Mouse (Mus musculus) liver, embryonic 14.5 days (tissue): ENCODE results near the gene Trpv5. TPM values are rescaled to one million over a fixed set of nuclear protein-coding genes. Genes with fewer than 3 reads are reported as not detected.

Experiments used
- ATAC-seq: fragments of 200-750 bp; cut with Nextera tagmentation; 2 replicates; pipeline ENCODE4 v1.8.0; 2017; ENCODE audit warnings: moderate number of reproducible peaks, mild to moderate bottlenecking, moderate library complexity; ENCODE audit not compliant: insufficient read depth
- DNase-seq, 3 experiments: peaks; one replicate each; pipeline ENCODE4 v3.0.0-alpha.2; 2012 to 2013; ENCODE audit warnings: low read depth in 3 of 3, low spot score in 3 of 3
- H3K27ac ChIP-seq: fragments of 300-500 bp; sonication (generic); 2 replicates; pipeline ENCODE4 v1.5.1; 2014; ENCODE audit warnings: moderate library complexity, mild to moderate bottlenecking, control low read depth, inconsistent platforms
- H3K27me3 ChIP-seq: fragments of 300-500 bp; sonication (generic); 2 replicates; pipeline ENCODE4 v1.6.1; 2014; ENCODE audit warnings: mild to moderate bottlenecking, low read length, moderate library complexity; ENCODE audit not compliant: control insufficient read depth, insufficient read depth
- H3K36me3 ChIP-seq: fragments of 300-500 bp; sonication (generic); replicated peaks from 2 replicates; pipeline ENCODE4 v1.6.1; 2014; ENCODE audit warnings: low read depth; ENCODE audit not compliant: control insufficient read depth, insufficient read depth
- H3K4me1 ChIP-seq, 2 experiments: fragments of 200-500 bp in 1 of 2; fragments of 300-500 bp in 1 of 2; sonication (generic) in 1 of 2; replicated peaks; 2 replicates each; pipeline ENCODE4 v1.6.1; 2012 to 2014; ENCODE audit warnings: antibody characterized with exemption in 1 of 2, inconsistent platforms in 1 of 2, low read length in 1 of 2; ENCODE audit not compliant: control insufficient read depth in 2 of 2, insufficient read depth in 2 of 2
- H3K4me2 ChIP-seq: fragments of 300-500 bp; sonication (generic); 2 replicates; pipeline ENCODE4 v1.6.1; 2014; ENCODE audit warnings: low read depth, mild to moderate bottlenecking, control low read depth, moderate library complexity
- H3K4me3 ChIP-seq, 2 experiments: fragments of 200-500 bp in 1 of 2; fragments of 300-500 bp in 1 of 2; sonication (generic) in 1 of 2; 2 replicates each; pipeline ENCODE4 v1.5.1; 2012 to 2014; ENCODE audit warnings: low read depth in 2 of 2, low read length in 2 of 2, mild to moderate bottlenecking in 2 of 2, control low read depth in 1 of 2, inconsistent platforms in 1 of 2, moderate library complexity in 1 of 2; ENCODE audit not compliant: insufficient read depth in 1 of 2
- H3K9ac ChIP-seq: fragments of 300-500 bp; sonication (generic); replicated peaks from 2 replicates; pipeline ENCODE4 v1.6.1; 2014; ENCODE audit warnings: mild to moderate bottlenecking, control low read depth, moderate library complexity
- H3K9me3 ChIP-seq: fragments of 300-500 bp; sonication (generic); 2 replicates; pipeline ENCODE4 v1.6.1; 2016; ENCODE audit warnings: low read length, mixed read lengths; ENCODE audit not compliant: control insufficient read depth
- CTCF ChIP-seq: IDR thresholded peaks from 2 replicates; pipeline ENCODE4 v1.5.1; 2016; ENCODE audit warnings: antibody characterized with exemption, low read depth, control low read depth
- EP300 ChIP-seq: IDR thresholded peaks from 2 replicates; pipeline ENCODE4 v1.6.1; 2016; ENCODE audit warnings: antibody characterized with exemption, low read depth
- WGBS: fragments of 180-500 bp; shearing (Covaris S2); extraction: QIAGEN DNeasy Blood & Tissue Kit; methylation state at CpG from one replicate; pipeline ENCODE4 v1.1.7; 2014; ENCODE audit not compliant: insufficient replicate concordance; 5-methylcytosine and 5-hydroxymethylcytosine counted together
- polyA plus RNA-seq, 2 experiments: library from polyadenylated mRNA; depleted of rRNA in 1 of 2; stranded (reverse) in 1 of 2; unstranded in 1 of 2; fragments of >200 nt; fragmentation: Nextera tagmentation in 1 of 2; extraction: Ambion mirVana in 1 of 2; gene quantifications; 2 replicates each; pipeline versions ENCODE4 v1.2.1 to v1.2.3; 2012 to 2014

The Trpv5 gene
- polyA plus RNA-seq, 2 experiments, result 0.05 to 0.31 TPM

- DNase-seq (peak; percentile 90 to 94 (median 94)), ATAC-seq (peak; percentile 81)
- H3K9ac ChIP-seq, result peak within 1 kb of the TSS; percentile 96
- H3K4me2 ChIP-seq, result peak within 1 kb of the TSS; percentile 86
- H3K9me3 ChIP-seq, result no peaks in the 10 kb centered on the region
- H3K36me3 ChIP-seq, result peaks cover 37% of the 10 kb centered on the region
- 0% methylated on average over 1 of the region's 1 CpGs for WGBS
- peak within 1 kb of the TSS; percentile 98 for H3K27ac ChIP-seq
- H3K27me3 ChIP-seq, result no peaks in the 10 kb centered on the region
- peak; percentile 40 for TF ChIP-seq CTCF
- peak; percentile 95 for TF ChIP-seq EP300
- H3K4me3 ChIP-seq, result peak within 1 kb of the TSS; percentile 92 to 97
- peaks cover 35 to 40% of the 10 kb centered on the region in 2 experiments for H3K4me1 ChIP-seq
Measured at GRCm38 (mm10) chr6:41704123-41704522, 23.6 kb upstream of the Trpv5 start, which contains the start of gene Kel. Kel (minus strand) TSS chr6:41704339.

- WGBS, result 14% methylated on average over 2 of the region's 2 CpGs
- peak overlapping the region; percentile 86 for H3K4me2 ChIP-seq
- TF ChIP-seq EP300, result no peak
- TF ChIP-seq CTCF, result peak; percentile 78
Measured at GRCm38 (mm10) chr6:41702928-41703327, 22.4 kb upstream of the Trpv5 start.

GRCm38 (mm10) chr6:41701245-41701644 lies 20.7 kb upstream of the Trpv5 start:
- H3K9ac ChIP-seq, result peak overlapping the region; percentile 96
- 9% methylated on average over 1 of the region's 1 CpGs for WGBS
- H3K4me3 ChIP-seq, result peak overlapping the region; percentile 92 to 97
- H3K9me3 ChIP-seq, result no peaks in the 10 kb centered on the region
- H3K27me3 ChIP-seq, result no peaks in the 10 kb centered on the region
- H3K4me2 ChIP-seq, result peak overlapping the region; percentile 86
- ATAC-seq (no peak), DNase-seq (peak in 2 of 3 experiments; percentile 48 to 58)
- no peak for TF ChIP-seq CTCF
- peak; percentile 57 for TF ChIP-seq EP300
- peaks cover 24 to 30% of the 10 kb centered on the region in 2 experiments for H3K4me1 ChIP-seq
- peak overlapping the region; percentile 98 for H3K27ac ChIP-seq
- H3K36me3 ChIP-seq, result peaks cover 64% of the 10 kb centered on the region

More at GRCm38 (mm10) chr6:41702928-41703327, 22.4 kb upstream of the Trpv5 start:
- Histone ChIP-seq H3K4me1 (peaks cover 32 to 42% of the 10 kb centered on the region in 2 experiments), H3K36me3 (peaks cover 49% of the 10 kb centered on the region), H3K4me3 (peak overlapping the region; percentile 92 to 97), H3K9me3 (no peaks in the 10 kb centered on the region), H3K9ac (peak overlapping the region; percentile 96), H3K27me3 (no peaks in the 10 kb centered on the region), H3K27ac (peak overlapping the region; percentile 98)
- DNase-seq, result peak; percentile 68 to 77 (median 74)
- peak; percentile 36 for ATAC-seq

GRCm38 (mm10) chr6:41694407-41694806 lies 13.8 kb upstream of the Trpv5 start:
- Histone ChIP-seq H3K9ac (no peak overlapping the region), H3K27me3 (no peaks in the 10 kb centered on the region), H3K4me2 (no peak overlapping the region), H3K9me3 (no peaks in the 10 kb centered on the region), H3K27ac (no peak overlapping the region), H3K36me3 (peaks cover 93% of the 10 kb centered on the region), H3K4me1 (peaks cover 2 to 7% of the 10 kb centered on the region in 2 experiments; a peak in 3 of 4 replicates), H3K4me3 (no peak overlapping the region)
- no peak for DNase-seq
- TF ChIP-seq EP300 (no peak), CTCF (no peak)
- no peak for ATAC-seq
- 88% methylated on average over 1 of the region's 1 CpGs for WGBS

GRCm38 (mm10) chr6:41692200-41692599 lies 11.6 kb upstream of the Trpv5 start:
- ATAC-seq (no peak), DNase-seq (no peak)
- no peaks in the 10 kb centered on the region for H3K27me3 ChIP-seq
- H3K9me3 ChIP-seq, result no peaks in the 10 kb centered on the region
- H3K4me2 ChIP-seq, result no peak overlapping the region
- H3K36me3 ChIP-seq, result peaks cover 93% of the 10 kb centered on the region
- no peak overlapping the region for H3K4me3 ChIP-seq
- no peak overlapping the region for H3K9ac ChIP-seq
- H3K27ac ChIP-seq, result no peak overlapping the region
- H3K4me1 ChIP-seq, result no peaks in the 10 kb centered on the region; a peak in 1 of 4 replicates
- TF ChIP-seq CTCF (no peak), EP300 (no peak)
